In the genomic region with DNA sequence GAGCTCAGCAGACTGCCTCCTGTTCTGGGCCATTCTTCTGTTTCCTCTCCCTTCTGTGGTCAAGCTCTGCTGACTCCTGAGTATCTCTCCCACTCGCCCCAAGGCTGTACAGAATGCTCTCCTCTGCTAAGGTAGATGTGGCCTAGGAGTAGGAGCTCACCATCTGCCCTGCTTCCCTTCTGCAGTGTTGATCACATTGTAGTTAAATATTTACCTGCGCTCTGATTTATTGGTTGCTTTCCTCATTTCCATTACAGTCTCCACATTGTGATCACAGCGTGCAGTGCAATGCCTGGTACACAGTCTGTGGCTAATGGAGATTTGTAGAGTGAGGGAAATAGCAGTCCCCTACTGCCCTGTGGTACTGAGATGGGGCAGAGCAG, we compare ENCODE assay signal across 11 mouse cellular contexts.
DNase-seq lines count a peak whose midpoint lies in the region; ATAC-seq and TF ChIP-seq lines count a peak whose summit lies in the region.
"Had no signal": no experiment of that assay in that cellular context is flagged by ENCODE, and none has a peak within 500 bp of the region (broad histone marks: within the 10 kb centered on the region; RNA-seq: fewer than 3 reads in every experiment).

No protein-coding gene starts in this region.

- H3K27ac ChIP-seq in forebrain, postnatal 0 days (ENCODE audit: low read depth, low read length) = 0 out of 2 replicates have a peak overlapping the region, but pooled peaks have one; percentile 50
- no peak overlapping the region for H3K27ac ChIP-seq in forebrain, embryonic 15.5 days (replicated peaks)
- H3K27ac ChIP-seq in embryonic facial prominence, embryonic 14.5 days (replicated peaks; ENCODE audit: low read depth, low read length) = no peak overlapping the region; the same call in 1 of the 2 replicates
- peak overlapping the region; percentile 51 for H3K27ac ChIP-seq in limb, embryonic 12.5 days

- no peak overlapping the region for H3K9ac ChIP-seq in forebrain, postnatal 0 days
- no peak overlapping the region for H3K9ac ChIP-seq in forebrain, embryonic 15.5 days (replicated peaks)
- H3K9ac ChIP-seq in embryonic facial prominence, embryonic 14.5 days (ENCODE audit: low read depth, low read length) = no peak overlapping the region
- no peak overlapping the region for H3K9ac ChIP-seq in limb, embryonic 12.5 days (replicated peaks)

- WGBS in forebrain, postnatal 0 days = 79% methylated on average over 3 of the region's 3 CpGs
- WGBS in forebrain, embryonic 15.5 days = 83% methylated on average over 3 of the region's 3 CpGs
- WGBS in embryonic facial prominence, embryonic 14.5 days = 83% methylated on average over 3 of the region's 3 CpGs
- WGBS in limb, embryonic 12.5 days = 49% methylated on average over 3 of the region's 3 CpGs

- H3K4me3 ChIP-seq in forebrain, postnatal 0 days (ENCODE audit: low read depth, low read length) = no peak overlapping the region
- H3K4me3 ChIP-seq in forebrain, embryonic 15.5 days = no peak overlapping the region
- no peak overlapping the region for H3K4me3 ChIP-seq in embryonic facial prominence, embryonic 14.5 days (ENCODE audit: low read depth, low read length)
- no peak overlapping the region for H3K4me3 ChIP-seq in limb, embryonic 12.5 days (replicated peaks)

- no peak overlapping the region for H3K4me2 ChIP-seq in forebrain, postnatal 0 days (ENCODE audit: low read depth)
- no peak overlapping the region for H3K4me2 ChIP-seq in forebrain, embryonic 15.5 days (replicated peaks)
- no peak overlapping the region for H3K4me2 ChIP-seq in embryonic facial prominence, embryonic 14.5 days (ENCODE audit: low read depth, low read length)
- H3K4me2 ChIP-seq in limb, embryonic 12.5 days = no peak overlapping the region

- 0 out of 2 replicates have a peak, but pooled peaks cover 4% of the 10 kb centered on the region for H3K4me1 ChIP-seq in forebrain, postnatal 0 days (ENCODE audit: insufficient read depth)
- peaks cover 15% of the 10 kb centered on the region for H3K4me1 ChIP-seq in forebrain, embryonic 15.5 days
- H3K4me1 ChIP-seq in embryonic facial prominence, embryonic 14.5 days (ENCODE audit: control insufficient read depth, insufficient read depth, low read length) = peaks cover 10% of the 10 kb centered on the region; the same call in 1 of the 2 replicates
- H3K4me1 ChIP-seq in limb, embryonic 12.5 days (replicated peaks) = peaks cover 20% of the 10 kb centered on the region

- H3K27me3 ChIP-seq in forebrain, postnatal 0 days (ENCODE audit: insufficient read depth, low read length) = no peaks in the 10 kb centered on the region
- H3K27me3 ChIP-seq in forebrain, embryonic 15.5 days = no peaks in the 10 kb centered on the region
- H3K27me3 ChIP-seq in embryonic facial prominence, embryonic 14.5 days (replicated peaks; ENCODE audit: control insufficient read depth, insufficient read depth, low read length) = no peaks in the 10 kb centered on the region
- no peaks in the 10 kb centered on the region for H3K27me3 ChIP-seq in limb, embryonic 12.5 days

- ATAC-seq in forebrain, postnatal 0 days = no peak
- ATAC-seq in forebrain, embryonic 15.5 days (replicated peaks) = no peak
- ATAC-seq in embryonic facial prominence, embryonic 14.5 days (ENCODE audit: low read depth) = 0 out of 2 replicates have a peak, but pooled peaks have one; percentile 4
- ATAC-seq in limb, embryonic 12.5 days (ENCODE audit: insufficient number of reproducible peaks, insufficient read depth, low FRiP score, low TSS enrichment, low read depth) = no peak

- no peaks in the 10 kb centered on the region for H3K9me3 ChIP-seq in forebrain, postnatal 0 days (ENCODE audit: low read length)
- no peaks in the 10 kb centered on the region for H3K9me3 ChIP-seq in forebrain, embryonic 15.5 days
- no peaks in the 10 kb centered on the region for H3K9me3 ChIP-seq in embryonic facial prominence, embryonic 14.5 days (ENCODE audit: control insufficient read depth, low read length)
- H3K9me3 ChIP-seq in limb, embryonic 12.5 days = no peaks in the 10 kb centered on the region

- H3K36me3 ChIP-seq in forebrain, postnatal 0 days (ENCODE audit: insufficient read depth) = no peaks in the 10 kb centered on the region
- H3K36me3 ChIP-seq in forebrain, embryonic 15.5 days = no peaks in the 10 kb centered on the region
- H3K36me3 ChIP-seq in embryonic facial prominence, embryonic 14.5 days (ENCODE audit: control insufficient read depth, insufficient read depth, low read length) = no peaks in the 10 kb centered on the region
- no peaks in the 10 kb centered on the region for H3K36me3 ChIP-seq in limb, embryonic 12.5 days

- no peak for DNase-seq in forebrain, postnatal 0 days
- no peak for DNase-seq in embryonic facial prominence, embryonic 14.5 days (ENCODE audit: low spot score)
- DNase-seq in kidney, adult 18-20 months = peak; percentile 54
- DNase-seq in embryo, embryonic 11 days = no peak
- no peak for DNase-seq in right cerebral cortex, adult 2 months (ENCODE audit: low spot score in 2 of 2)
- DNase-seq in thymus, postnatal 14 days = no peak
- DNase-seq: adrenal gland, postnatal 36 days; cerebellum, adult 9-11 months; left cerebral cortex, postnatal 4 days had no signal

- no peak for TF ChIP-seq CTCF in forebrain, postnatal 0 days (IDR thresholded peaks at IDR 0.05; ENCODE audit: low read depth)

Comparison
In these comparisons a context has a peak if more than half of its experiments do, and no peak if none do; other contexts are left out.
1. H3K27ac ChIP-seq: peak in forebrain, postnatal 0 days (single experiment) and limb, embryonic 12.5 days (single experiment); none in forebrain, embryonic 15.5 days (single experiment) and embryonic facial prominence, embryonic 14.5 days (single experiment).